19 mouse cellular contexts compared by ENCODE assay signal in genomic region chr12:16646780-16647409, GRCm38 (mm10). TPM values are rescaled to one million over a fixed set of nuclear protein-coding genes. Genes with fewer than 3 reads are reported as not detected.
"Had no signal": no experiment of that assay in that cellular context is flagged by ENCODE, and none has a peak within 500 bp of the region (broad histone marks: within the 10 kb centered on the region; RNA-seq: fewer than 3 reads in every experiment).

No protein-coding gene starts in this region.

- H3K27ac ChIP-seq: layer of hippocampus, adult 2 months; limb, embryonic 12.5 days; liver, embryonic 13.5 days; lung, embryonic 15.5 days; macrophage; midbrain, embryonic 15.5 days; neural tube, embryonic 13.5 days; stomach, embryonic 15.5 days had no signal

- H3K9me3 ChIP-seq: limb, embryonic 12.5 days; liver, embryonic 13.5 days; lung, embryonic 15.5 days; megakaryocyte, embryonic 14.5 days; midbrain, embryonic 15.5 days; neural tube, embryonic 13.5 days; stomach, embryonic 15.5 days had no signal

- DNase-seq: kidney, postnatal 36 days; liver; liver, embryonic 13.5 days; liver, postnatal 0 days; lung, postnatal 14 days; retina, postnatal 1 day; right cerebral cortex, postnatal 4 days; thymus, adult 2 months; thymus, postnatal 36 days had no signal

- H3K4me2 ChIP-seq: limb, embryonic 12.5 days; liver, embryonic 13.5 days; lung, embryonic 15.5 days; midbrain, embryonic 11.5 days; midbrain, embryonic 15.5 days; neural tube, embryonic 13.5 days; stomach, embryonic 15.5 days had no signal

- H3K4me1 ChIP-seq: liver, embryonic 13.5 days; lung, embryonic 15.5 days; megakaryocyte, embryonic 14.5 days had no signal

- H3K27me3 ChIP-seq: liver, embryonic 13.5 days; midbrain, embryonic 15.5 days had no signal

- H3K9ac ChIP-seq: limb, embryonic 12.5 days; liver, embryonic 13.5 days; liver, postnatal 0 days; lung, embryonic 15.5 days; midbrain, embryonic 15.5 days; neural tube, embryonic 13.5 days; stomach, embryonic 15.5 days had no signal

- ATAC-seq: liver, postnatal 0 days; midbrain, embryonic 15.5 days had no signal

- H3K36me3 ChIP-seq: limb, embryonic 12.5 days; liver, embryonic 13.5 days; lung, embryonic 15.5 days; midbrain, embryonic 15.5 days; neural tube, embryonic 13.5 days; stomach, embryonic 15.5 days had no signal

- H3K4me3 ChIP-seq: layer of hippocampus, adult 2 months; limb, embryonic 12.5 days; liver, embryonic 13.5 days; lung, embryonic 15.5 days; megakaryocyte, embryonic 14.5 days; midbrain, embryonic 15.5 days; neural tube, embryonic 13.5 days; stomach, embryonic 15.5 days had no signal

RNA-seq across cellular contexts. Expression of gene Ntsr2, which starts 6.3 kb away (rescaled TPM):
- total RNA-seq: monocyte, adult 5-6 weeks had no signal
- polyA plus RNA-seq: limb, embryonic 12.5 days; liver, embryonic 13.5 days; liver, postnatal 0 days; lung, embryonic 15.5 days; macrophage; midbrain, embryonic 11.5 days had no signal
